23 mouse cellular contexts compared by ENCODE assay signal in the genomic region with DNA sequence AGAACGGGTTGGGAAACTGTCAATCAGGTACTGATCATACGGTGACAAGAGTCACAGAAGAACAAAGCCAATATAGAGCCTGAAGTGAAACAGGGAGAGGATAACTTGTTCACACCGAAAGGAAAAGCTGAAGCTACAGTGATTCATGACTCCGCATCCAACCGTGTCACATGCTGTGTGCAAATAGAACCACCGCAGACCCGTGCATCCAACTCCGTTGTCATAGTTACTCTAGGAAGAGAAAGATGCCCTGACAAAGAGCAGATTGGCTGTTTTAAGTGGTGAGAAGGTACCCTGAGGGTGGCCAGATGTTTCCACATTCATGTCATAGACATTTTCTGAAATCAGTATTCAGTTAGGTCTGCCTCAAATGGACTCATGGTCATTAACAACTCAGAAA.
DNase-seq lines count a peak whose midpoint lies in the region; ATAC-seq and TF ChIP-seq lines count a peak whose summit lies in the region.
"Had no signal": no experiment of that assay in that cellular context is flagged by ENCODE, and none has a peak within 500 bp of the region (broad histone marks: within the 10 kb centered on the region; RNA-seq: fewer than 3 reads in every experiment).

No protein-coding gene starts in this region.

- H3K4me2 ChIP-seq in hindbrain, embryonic 16.5 days (ENCODE audit: low read length), result no peak overlapping the region
- H3K4me2 ChIP-seq in hindbrain, embryonic 14.5 days (replicated peaks), result no peak overlapping the region
- H3K4me2 ChIP-seq in neural tube, embryonic 14.5 days (ENCODE audit: low read depth, low read length), result no peak overlapping the region
- no peak overlapping the region for H3K4me2 ChIP-seq in midbrain, embryonic 14.5 days (ENCODE audit: low read length)
- H3K4me2 ChIP-seq in liver, postnatal 0 days (ENCODE audit: low read depth, low read length), result no peak overlapping the region
- H3K4me2 ChIP-seq: heart, embryonic 13.5 days; midbrain, embryonic 12.5 days; stomach, embryonic 15.5 days had no signal

- ATAC-seq in hindbrain, embryonic 16.5 days, result peak; percentile 67; the same call in 1 of the 2 replicates
- no peak for ATAC-seq in hindbrain, embryonic 14.5 days (ENCODE audit: low FRiP score)
- ATAC-seq in neural tube, embryonic 14.5 days (ENCODE audit: low read depth), result peak; percentile 56
- no peak for ATAC-seq in midbrain, embryonic 14.5 days (ENCODE audit: low FRiP score, low TSS enrichment)
- ATAC-seq in liver, postnatal 0 days, result no peak
- ATAC-seq: activated CD4-positive, CD25-positive, alpha-beta regulatory T cell, adult 4 months; intestine, postnatal 0 days; Patski had no signal

- 53% methylated on average over 8 of the region's 8 CpGs for WGBS in hindbrain, embryonic 16.5 days
- 47% methylated on average over 8 of the region's 8 CpGs for WGBS in hindbrain, embryonic 14.5 days
- 39% methylated on average over 8 of the region's 8 CpGs for WGBS in neural tube, embryonic 14.5 days
- 64% methylated on average over 8 of the region's 8 CpGs for WGBS in midbrain, embryonic 14.5 days
- 80% methylated on average over 8 of the region's 8 CpGs for WGBS in liver, postnatal 0 days (ENCODE audit: insufficient replicate concordance)

- no peaks in the 10 kb centered on the region for H3K36me3 ChIP-seq in hindbrain, embryonic 16.5 days (ENCODE audit: control insufficient read depth, insufficient read depth, low read length)
- no peaks in the 10 kb centered on the region for H3K36me3 ChIP-seq in hindbrain, embryonic 14.5 days (replicated peaks; ENCODE audit: control insufficient read depth, insufficient read depth)
- no peaks in the 10 kb centered on the region for H3K36me3 ChIP-seq in neural tube, embryonic 14.5 days (ENCODE audit: control insufficient read depth, insufficient read depth, low read length)
- no peaks in the 10 kb centered on the region for H3K36me3 ChIP-seq in midbrain, embryonic 14.5 days (ENCODE audit: control insufficient read depth, insufficient read depth, low read length)
- H3K36me3 ChIP-seq in liver, postnatal 0 days (replicated peaks; ENCODE audit: insufficient read depth, low read length), result no peaks in the 10 kb centered on the region
- H3K36me3 ChIP-seq: heart, embryonic 13.5 days; midbrain, embryonic 12.5 days; stomach, embryonic 15.5 days had no signal

- no peak overlapping the region for H3K4me3 ChIP-seq in hindbrain, embryonic 16.5 days (ENCODE audit: low read length)
- no peak overlapping the region for H3K4me3 ChIP-seq in hindbrain, embryonic 14.5 days (replicated peaks; ENCODE audit: low read length)
- no peak overlapping the region for H3K4me3 ChIP-seq in neural tube, embryonic 14.5 days (ENCODE audit: low read depth, low read length)
- no peak overlapping the region for H3K4me3 ChIP-seq in midbrain, embryonic 14.5 days (replicated peaks; ENCODE audit: low read depth, low read length)
- H3K4me3 ChIP-seq in liver, postnatal 0 days (ENCODE audit: low read depth, low read length), result no peak overlapping the region
- H3K4me3 ChIP-seq: erythroblast, embryonic 14.5 days; gastrocnemius, adult 2 months; heart, embryonic 13.5 days; midbrain, embryonic 12.5 days; stomach, embryonic 15.5 days had no signal

- no peaks in the 10 kb centered on the region for H3K9me3 ChIP-seq in hindbrain, embryonic 16.5 days (ENCODE audit: control insufficient read depth, low read length)
- no peaks in the 10 kb centered on the region for H3K9me3 ChIP-seq in hindbrain, embryonic 14.5 days (ENCODE audit: control insufficient read depth, low read length)
- H3K9me3 ChIP-seq in neural tube, embryonic 14.5 days (ENCODE audit: control insufficient read depth, low read length), result no peaks in the 10 kb centered on the region
- no peaks in the 10 kb centered on the region for H3K9me3 ChIP-seq in midbrain, embryonic 14.5 days (ENCODE audit: control insufficient read depth, low read length)
- no peaks in the 10 kb centered on the region for H3K9me3 ChIP-seq in liver, postnatal 0 days (ENCODE audit: low read length)
- H3K9me3 ChIP-seq: heart, embryonic 13.5 days; midbrain, embryonic 12.5 days; stomach, embryonic 15.5 days had no signal

- no peak for TF ChIP-seq EP300 in liver, postnatal 0 days (IDR thresholded peaks at IDR 0.05; ENCODE audit: low read depth)

- no peaks in the 10 kb centered on the region for H3K4me1 ChIP-seq in hindbrain, embryonic 16.5 days (ENCODE audit: control insufficient read depth, insufficient read depth, low read depth, low read length)
- H3K4me1 ChIP-seq in hindbrain, embryonic 14.5 days (replicated peaks; ENCODE audit: control insufficient read depth, insufficient read depth, low read length), result no peaks in the 10 kb centered on the region
- no peaks in the 10 kb centered on the region for H3K4me1 ChIP-seq in neural tube, embryonic 14.5 days (ENCODE audit: control insufficient read depth, insufficient read depth, low read length)
- H3K4me1 ChIP-seq in midbrain, embryonic 14.5 days (ENCODE audit: control insufficient read depth, insufficient read depth, low read length), result no peaks in the 10 kb centered on the region
- no peaks in the 10 kb centered on the region for H3K4me1 ChIP-seq in liver, postnatal 0 days (ENCODE audit: insufficient read depth)
- H3K4me1 ChIP-seq: stomach, embryonic 15.5 days had no signal

- no peak for TF ChIP-seq CTCF in liver, postnatal 0 days (IDR thresholded peaks at IDR 0.05; ENCODE audit: low read depth)

- no peak overlapping the region for H3K27ac ChIP-seq in hindbrain, embryonic 16.5 days (ENCODE audit: low read depth, low read length)
- no peak overlapping the region for H3K27ac ChIP-seq in hindbrain, embryonic 14.5 days
- H3K27ac ChIP-seq in neural tube, embryonic 14.5 days (ENCODE audit: low read depth, low read length), result no peak overlapping the region
- no peak overlapping the region for H3K27ac ChIP-seq in midbrain, embryonic 14.5 days (replicated peaks; ENCODE audit: low read depth, low read length)
- no peak overlapping the region for H3K27ac ChIP-seq in liver, postnatal 0 days (ENCODE audit: low read depth)
- H3K27ac ChIP-seq: gastrocnemius, adult 2 months; heart, embryonic 13.5 days; kidney, postnatal 0 days; midbrain, embryonic 12.5 days; stomach, embryonic 15.5 days had no signal

- no peak for DNase-seq in hindbrain, embryonic 14.5 days (ENCODE audit: low spot score)
- DNase-seq in neural tube, embryonic 10.5 days (ENCODE audit: extremely low spot score, low spot score), result no peak
- peak; percentile 33 for DNase-seq in midbrain, embryonic 14.5 days
- DNase-seq in gastrocnemius, adult 8-10 months (ENCODE audit: low spot score in 2 of 2), result no peak
- no peak for DNase-seq in liver, postnatal 0 days
- DNase-seq: adrenal gland, postnatal 14 days; cerebellum, adult 8-10 months; gastrocnemius, adult 2 months; heart, adult 11 months; heart, postnatal 36 days; liver; lung, adult 18-20 months; lung, postnatal 36 days had no signal

- H3K27me3 ChIP-seq in hindbrain, embryonic 16.5 days (replicated peaks; ENCODE audit: control insufficient read depth, insufficient read depth, low read length), result no peaks in the 10 kb centered on the region
- no peaks in the 10 kb centered on the region for H3K27me3 ChIP-seq in hindbrain, embryonic 14.5 days (ENCODE audit: control insufficient read depth, insufficient read depth, low read length)
- no peaks in the 10 kb centered on the region for H3K27me3 ChIP-seq in neural tube, embryonic 14.5 days (ENCODE audit: control insufficient read depth, insufficient read depth, low read length)
- no peaks in the 10 kb centered on the region for H3K27me3 ChIP-seq in midbrain, embryonic 14.5 days (ENCODE audit: control insufficient read depth, insufficient read depth, low read length)
- H3K27me3 ChIP-seq in liver, postnatal 0 days (ENCODE audit: insufficient read depth, low read length), result no peaks in the 10 kb centered on the region
- H3K27me3 ChIP-seq: heart, embryonic 13.5 days; midbrain, embryonic 12.5 days; Patski; stomach, embryonic 15.5 days had no signal

- H3K9ac ChIP-seq in hindbrain, embryonic 16.5 days (ENCODE audit: low read depth, low read length), result no peak overlapping the region
- H3K9ac ChIP-seq in hindbrain, embryonic 14.5 days, result no peak overlapping the region
- H3K9ac ChIP-seq in neural tube, embryonic 14.5 days (replicated peaks; ENCODE audit: low read depth, low read length), result no peak overlapping the region
- H3K9ac ChIP-seq in midbrain, embryonic 14.5 days (replicated peaks; ENCODE audit: low read length), result no peak overlapping the region
- H3K9ac ChIP-seq in liver, postnatal 0 days (replicated peaks), result no peak overlapping the region
- H3K9ac ChIP-seq: heart, embryonic 13.5 days; midbrain, embryonic 12.5 days; stomach, embryonic 15.5 days had no signal

Comparison
In these comparisons a context has a peak if more than half of its experiments do, and no peak if none do; other contexts are left out.
1. ATAC-seq: peak in hindbrain, embryonic 16.5 days (single experiment) and neural tube, embryonic 14.5 days (single experiment); none in hindbrain, embryonic 14.5 days (single experiment), midbrain, embryonic 14.5 days (single experiment) and liver, postnatal 0 days (single experiment).